Mouse (Mus musculus) testis, adult 2 months (tissue): ENCODE results near the gene Ehd4. TPM values are rescaled to one million over a fixed set of nuclear protein-coding genes. Genes with fewer than 3 reads are reported as not detected.

ENCODE experiments used
- H3K27ac ChIP-seq: fragments of 200-500 bp; 2 replicates; pipeline ENCODE4 v1.5.1; 2012; ENCODE audit warnings: low read depth, low read length; ENCODE audit not compliant: control insufficient read depth, insufficient read depth
- H3K27me3 ChIP-seq: fragments of 200-500 bp; 2 replicates; pipeline ENCODE4 v1.6.1; 2012; ENCODE audit warnings: mild to moderate bottlenecking, low read length, moderate library complexity; ENCODE audit not compliant: control insufficient read depth, insufficient read depth
- H3K36me3 ChIP-seq: fragments of 200-500 bp; 2 replicates; pipeline ENCODE4 v1.6.1; 2012; ENCODE audit warnings: mild to moderate bottlenecking, low read length; ENCODE audit not compliant: control insufficient read depth, insufficient read depth
- H3K4me1 ChIP-seq: fragments of 200-500 bp; 2 replicates; pipeline ENCODE4 v1.6.1; 2012; ENCODE audit warnings: low read length; ENCODE audit not compliant: control insufficient read depth, insufficient read depth
- H3K4me3 ChIP-seq: fragments of 200-500 bp; 2 replicates; pipeline ENCODE4 v1.5.1; 2012; ENCODE audit warnings: low read depth, mild to moderate bottlenecking, low read length, moderate library complexity, mixed read lengths; ENCODE audit not compliant: control insufficient read depth
- CTCF ChIP-seq: fragments of 200-500 bp; IDR thresholded peaks from 2 replicates; pipeline ENCODE4 v1.5.1; 2012; ENCODE audit warnings: low read depth, mild to moderate bottlenecking, inconsistent platforms, low read length, moderate library complexity; ENCODE audit not compliant: control insufficient read depth, insufficient read depth, insufficient replicate concordance
- POLR2A ChIP-seq: fragments of 200-500 bp; IDR thresholded peaks from 2 replicates; pipeline ENCODE4 v1.6.1; 2012; ENCODE audit warnings: low read depth, mild to moderate bottlenecking, inconsistent platforms, low read length, moderate library complexity; ENCODE audit not compliant: control insufficient read depth
- polyA plus RNA-seq: library from polyadenylated mRNA; depleted of rRNA; stranded (reverse); fragments of >200 nt; gene quantifications from 2 replicates; pipeline ENCODE4 v1.2.3, GENCODE M21; 2012

Gene Ehd4
- polyA plus RNA-seq, 1 experiment, result 3.4 TPM

DNA sequence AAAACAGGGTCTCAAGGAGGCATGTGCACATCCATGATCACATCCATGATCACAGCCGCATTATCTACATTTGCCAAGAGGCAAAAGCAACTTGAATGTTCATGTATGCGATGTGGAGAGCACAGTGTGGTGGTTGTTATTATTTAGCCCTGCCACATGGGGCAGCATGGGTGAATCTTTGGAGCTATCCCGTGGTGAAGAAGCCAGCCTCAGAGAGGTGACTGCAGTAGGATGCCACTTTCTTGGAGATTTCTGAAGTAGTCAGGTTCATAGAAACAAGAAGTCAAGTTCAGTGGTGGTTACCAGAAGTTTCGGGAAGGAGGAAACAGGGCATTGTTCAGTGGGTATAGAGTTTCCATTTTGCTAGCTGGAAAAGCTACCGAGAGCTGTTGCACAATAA, 3.6 kb upstream of the Ehd4 start:
- no peaks in the 10 kb centered on the region for H3K36me3 ChIP-seq
- TF ChIP-seq CTCF, result no peak
- no peak for TF ChIP-seq POLR2A
- no peak overlapping the region for H3K27ac ChIP-seq
- peaks cover 6% of the 10 kb centered on the region for H3K4me1 ChIP-seq
- H3K4me3 ChIP-seq, result no peak overlapping the region
- no peaks in the 10 kb centered on the region for H3K27me3 ChIP-seq

DNA sequence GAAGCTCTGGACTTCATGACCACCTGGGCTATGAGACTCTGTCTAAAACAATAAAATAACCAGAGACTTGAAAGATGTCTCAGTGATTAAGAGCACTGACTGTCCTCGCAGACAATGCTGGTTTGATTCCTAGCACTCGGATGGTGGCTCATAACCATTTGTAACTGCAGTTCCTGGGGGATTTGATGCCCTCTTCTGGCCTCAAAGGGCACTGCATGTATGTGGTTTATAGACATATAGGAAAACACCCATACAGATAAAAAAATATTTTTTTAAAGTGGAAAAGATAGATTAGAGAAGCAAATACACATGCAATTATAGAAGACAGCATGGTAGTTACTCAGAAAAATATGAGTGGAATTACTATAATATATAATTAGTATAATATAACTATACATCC, 3.2 kb upstream of the Ehd4 start:
- peaks cover 6% of the 10 kb centered on the region for H3K4me1 ChIP-seq
- no peak for TF ChIP-seq POLR2A
- TF ChIP-seq CTCF, result no peak
- H3K27ac ChIP-seq, result no peak overlapping the region
- H3K36me3 ChIP-seq, result no peaks in the 10 kb centered on the region
- no peaks in the 10 kb centered on the region for H3K27me3 ChIP-seq
- H3K4me3 ChIP-seq, result no peak overlapping the region

DNA sequence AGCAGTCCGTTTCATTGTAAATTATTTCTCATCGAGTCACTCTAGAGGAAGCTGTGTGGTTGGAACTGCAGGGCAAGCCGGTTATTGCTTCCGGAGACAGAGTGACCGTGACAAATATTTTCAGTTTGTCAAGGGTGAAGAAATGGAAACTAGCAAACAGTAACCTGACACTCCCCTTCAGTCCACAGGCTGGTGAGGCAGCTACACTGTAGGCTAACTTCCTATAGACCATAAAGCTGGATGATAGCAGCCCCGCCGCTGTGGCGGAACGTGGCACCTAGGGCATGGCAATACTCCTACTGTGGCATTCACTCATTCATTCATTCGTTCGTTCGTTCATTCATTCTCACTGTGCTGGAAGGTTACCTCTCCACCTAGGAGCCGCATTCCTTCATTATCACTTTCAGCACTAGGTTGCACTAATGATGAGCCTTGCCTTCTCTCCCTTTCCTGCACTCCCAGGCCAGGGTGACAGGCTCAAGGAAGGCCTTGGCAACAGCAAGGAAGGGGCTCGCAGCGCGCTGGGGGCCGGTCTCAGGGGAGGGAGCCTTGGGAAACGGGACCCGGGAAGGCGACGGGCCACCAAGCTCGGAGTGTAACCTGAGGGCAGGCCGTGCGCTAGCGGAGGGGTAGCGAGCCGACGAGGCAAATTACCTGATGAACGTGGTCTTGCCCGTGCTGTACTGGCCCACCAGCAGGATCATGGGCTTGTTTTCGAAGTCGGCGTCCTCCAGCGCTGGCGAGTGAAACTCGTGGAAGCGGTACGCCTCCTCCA, 633 bp downstream of the Ehd4 start:
- H3K36me3 ChIP-seq, result no peaks in the 10 kb centered on the region
- no peaks in the 10 kb centered on the region for H3K27me3 ChIP-seq
- H3K27ac ChIP-seq, result peak overlapping the region; percentile 82
- TF ChIP-seq CTCF, result no peak
- TF ChIP-seq POLR2A, result no peak
- peaks cover 6% of the 10 kb centered on the region for H3K4me1 ChIP-seq
- peak overlapping the region; percentile 97 for H3K4me3 ChIP-seq

- Histone ChIP-seq H3K36me3 (no peaks in the 10 kb centered on the region), H3K4me1 (peaks cover 6% of the 10 kb centered on the region), H3K4me3 (no peak overlapping the region), H3K27me3 (no peaks in the 10 kb centered on the region), H3K27ac (no peak overlapping the region)
- no peak for TF ChIP-seq POLR2A
- TF ChIP-seq CTCF, result no peak
Observed at GRCm38 (mm10) chr2:120150571-120150970, 3.8 kb downstream of the Ehd4 start.

- H3K4me3 ChIP-seq, result no peak overlapping the region
- H3K27ac ChIP-seq, result no peak overlapping the region
- H3K4me1 ChIP-seq, result peaks cover 4% of the 10 kb centered on the region; the same call in 1 of the 2 replicates
- TF ChIP-seq POLR2A (no peak), CTCF (no peak)
- no peaks in the 10 kb centered on the region for H3K36me3 ChIP-seq
- H3K27me3 ChIP-seq, result no peaks in the 10 kb centered on the region
Observed at GRCm38 (mm10) chr2:120149634-120150033, 4.8 kb downstream of the Ehd4 start.

DNA sequence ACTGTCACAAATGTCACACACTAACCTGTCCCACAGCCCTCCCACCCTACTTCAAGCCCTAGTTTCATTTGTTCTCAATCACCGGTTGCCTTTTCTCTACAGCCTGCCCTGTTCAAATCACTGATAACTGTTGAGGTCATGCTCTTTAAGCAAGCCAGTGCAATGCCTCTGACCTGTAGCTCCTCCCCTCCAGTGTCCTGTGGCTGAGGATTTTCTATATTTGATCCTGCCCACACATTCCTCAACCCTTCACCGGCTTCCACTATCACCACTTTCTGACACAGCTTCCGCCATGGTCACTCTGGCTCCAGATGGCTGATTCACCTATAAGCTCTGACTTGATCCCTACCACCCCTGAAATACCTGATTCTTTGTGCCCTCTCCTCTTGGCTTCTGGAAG, 6.4 kb downstream of the Ehd4 start:
- no peak overlapping the region for H3K27ac ChIP-seq
- no peaks in the 10 kb centered on the region for H3K36me3 ChIP-seq
- no peaks in the 10 kb centered on the region for H3K4me1 ChIP-seq
- H3K27me3 ChIP-seq, result no peaks in the 10 kb centered on the region
- H3K4me3 ChIP-seq, result no peak overlapping the region
- no peak for TF ChIP-seq CTCF
- TF ChIP-seq POLR2A, result no peak

GRCm38 (mm10) chr2:120147364-120147763, 7.0 kb downstream of the Ehd4 start:
- Histone ChIP-seq H3K27me3 (no peaks in the 10 kb centered on the region), H3K27ac (no peak overlapping the region), H3K4me3 (no peak overlapping the region), H3K4me1 (no peaks in the 10 kb centered on the region), H3K36me3 (no peaks in the 10 kb centered on the region)
- TF ChIP-seq CTCF (no peak), POLR2A (no peak)

DNA sequence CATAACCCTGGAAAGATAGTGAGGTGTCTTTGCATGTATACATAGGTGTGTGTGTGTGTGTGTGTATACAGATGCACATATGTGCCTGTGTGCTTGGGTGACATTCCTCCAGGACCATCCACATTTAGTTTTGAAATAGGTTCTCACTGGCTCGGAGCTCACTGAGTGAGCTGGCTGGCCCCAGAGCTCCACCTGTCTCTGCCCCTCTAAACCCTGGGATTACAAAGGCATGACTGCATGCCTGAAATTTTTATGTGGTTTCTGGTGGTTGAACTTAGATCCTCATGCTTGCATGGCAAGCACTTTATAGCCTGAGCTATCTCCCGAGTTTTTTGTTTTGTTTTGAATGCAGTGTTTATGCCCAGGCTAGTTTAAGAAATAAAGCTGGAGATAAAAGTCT, 7.9 kb downstream of the Ehd4 start:
- H3K27me3 ChIP-seq, result no peaks in the 10 kb centered on the region
- H3K27ac ChIP-seq, result no peak overlapping the region
- H3K36me3 ChIP-seq, result no peaks in the 10 kb centered on the region
- H3K4me1 ChIP-seq, result no peaks in the 10 kb centered on the region
- no peak overlapping the region for H3K4me3 ChIP-seq
- no peak for TF ChIP-seq POLR2A
